27 mouse cellular contexts compared by ENCODE assay signal in genomic region chr9:44052855-44053254, GRCm38 (mm10). TPM values are rescaled to one million over a fixed set of nuclear protein-coding genes. Genes with fewer than 3 reads are reported as not detected.
DNase-seq lines count a peak whose midpoint lies in the region; ATAC-seq and TF ChIP-seq lines count a peak whose summit lies in the region.
"Had no signal": no experiment of that assay in that cellular context is flagged by ENCODE, and none has a peak within 500 bp of the region (broad histone marks: within the 10 kb centered on the region; RNA-seq: fewer than 3 reads in every experiment).

No protein-coding gene starts in this region.

- no peaks in the 10 kb centered on the region for H3K4me1 ChIP-seq in forebrain, postnatal 0 days (ENCODE audit: insufficient read depth)
- 0 out of 2 replicates have a peak, but pooled peaks cover 3% of the 10 kb centered on the region for H3K4me1 ChIP-seq in forebrain, embryonic 15.5 days
- H3K4me1 ChIP-seq in lung, embryonic 14.5 days (ENCODE audit: insufficient read depth), result no peaks in the 10 kb centered on the region
- H3K4me1 ChIP-seq in lung, adult 2 months (ENCODE audit: control insufficient read depth, insufficient read depth, low read length), result no peaks in the 10 kb centered on the region
- H3K4me1 ChIP-seq in cortical plate, adult 2 months (ENCODE audit: control insufficient read depth, insufficient read depth, low read length), result peaks cover 4% of the 10 kb centered on the region
- H3K4me1 ChIP-seq: forebrain, embryonic 13.5 days; hindbrain, embryonic 12.5 days; limb, embryonic 15.5 days; midbrain, embryonic 10.5 days had no signal

- TF ChIP-seq POLR2A in lung, adult 2 months (IDR thresholded peaks at IDR 0.05; ENCODE audit: borderline replicate concordance, extremely low read depth, low read depth, low read length), result no peak
- no peak for TF ChIP-seq POLR2A in cortical plate, adult 2 months (IDR thresholded peaks at IDR 0.05; ENCODE audit: extremely low read depth, insufficient read depth, low read length)

- H3K4me2 ChIP-seq in forebrain, postnatal 0 days (ENCODE audit: low read depth), result no peak overlapping the region
- H3K4me2 ChIP-seq in forebrain, embryonic 15.5 days (replicated peaks), result no peak overlapping the region
- H3K4me2 ChIP-seq in lung, embryonic 14.5 days, result no peak overlapping the region
- H3K4me2 ChIP-seq: embryonic facial prominence, embryonic 13.5 days; forebrain, embryonic 13.5 days; hindbrain, embryonic 12.5 days; limb, embryonic 15.5 days had no signal

- WGBS in forebrain, postnatal 0 days, result 73% methylated on average over 3 of the region's 3 CpGs
- whole genome bisulfite sequencing in forebrain, embryonic 15.5 days, result 62% methylated on average over 3 of the region's 3 CpGs
- WGBS in lung, embryonic 14.5 days, result 56% methylated on average over 3 of the region's 3 CpGs
- 64% methylated on average over 3 of the region's 3 CpGs for WGBS in lung, adult 2 months

- no peak for ATAC-seq in forebrain, postnatal 0 days
- no peak for ATAC-seq in forebrain, embryonic 15.5 days (replicated peaks)
- no peak for ATAC-seq in lung, embryonic 14.5 days (ENCODE audit: insufficient read depth)
- ATAC-seq: forebrain, embryonic 13.5 days had no signal

- DNase-seq in forebrain, postnatal 0 days, result no peak
- no peak for DNase-seq in lung, embryonic 14.5 days
- no peak for DNase-seq in lung, adult 2 months
- peak; percentile 26 for DNase-seq in A20 (ENCODE audit: low read depth, low spot score)
- no peak for DNase-seq in adrenal gland, postnatal 25 days
- no peak for DNase-seq in frontal cortex, adult 2 months (ENCODE audit: extremely low spot score in 1 of 2, low spot score in 1 of 2)
- DNase-seq: adrenal gland, postnatal 10 days; cerebellum, adult 2 months; cerebellum, postnatal 25 days; embryo, embryonic 11 days; gastrocnemius, postnatal 25 days; heart, adult 2 months; kidney, adult 9 months; kidney, postnatal 36 days; left cerebral cortex, postnatal 4 days had no signal

- H3K4me3 ChIP-seq in forebrain, postnatal 0 days (ENCODE audit: low read depth, low read length), result no peak overlapping the region
- H3K4me3 ChIP-seq in forebrain, embryonic 15.5 days, result no peak overlapping the region
- H3K4me3 ChIP-seq in lung, embryonic 14.5 days (ENCODE audit: low read depth, low read length), result no peak overlapping the region
- no peak overlapping the region for H3K4me3 ChIP-seq in lung, adult 2 months (replicated peaks; ENCODE audit: extremely low read depth, low read depth, low read length)
- no peak overlapping the region for H3K4me3 ChIP-seq in cortical plate, adult 2 months (ENCODE audit: insufficient read depth, low read length)
- H3K4me3 ChIP-seq: embryonic facial prominence, embryonic 13.5 days; erythroblast, embryonic 14.5 days; forebrain, embryonic 13.5 days; heart, adult 2 months; hindbrain, embryonic 12.5 days; limb, embryonic 15.5 days; midbrain, embryonic 10.5 days had no signal

- TF ChIP-seq CTCF in forebrain, postnatal 0 days (IDR thresholded peaks at IDR 0.05; ENCODE audit: low read depth), result peak; percentile 35
- peak; percentile 9; the same call in 1 of the 2 replicates for TF ChIP-seq CTCF in lung, embryonic 14.5 days (IDR thresholded peaks at IDR 0.05; ENCODE audit: low read depth)
- no peak for TF ChIP-seq CTCF in lung, adult 2 months (IDR thresholded peaks at IDR 0.05; ENCODE audit: insufficient read depth, low read length)
- peak; percentile 29; the same call in 1 of the 2 replicates for TF ChIP-seq CTCF in cortical plate, adult 2 months (IDR thresholded peaks at IDR 0.05; ENCODE audit: extremely low read depth, insufficient read depth, low read length)

- no peaks in the 10 kb centered on the region for H3K36me3 ChIP-seq in forebrain, postnatal 0 days (ENCODE audit: insufficient read depth)
- no peaks in the 10 kb centered on the region for H3K36me3 ChIP-seq in forebrain, embryonic 15.5 days
- no peaks in the 10 kb centered on the region for H3K36me3 ChIP-seq in lung, embryonic 14.5 days (ENCODE audit: insufficient read depth)
- H3K36me3 ChIP-seq: embryonic facial prominence, embryonic 13.5 days; hindbrain, embryonic 12.5 days; limb, embryonic 15.5 days; midbrain, embryonic 10.5 days had no signal

- no peaks in the 10 kb centered on the region for H3K27me3 ChIP-seq in forebrain, postnatal 0 days (ENCODE audit: insufficient read depth, low read length)
- H3K27me3 ChIP-seq in forebrain, embryonic 15.5 days, result no peaks in the 10 kb centered on the region
- no peaks in the 10 kb centered on the region for H3K27me3 ChIP-seq in lung, embryonic 14.5 days (ENCODE audit: insufficient read depth, low read length)
- H3K27me3 ChIP-seq: limb, embryonic 15.5 days had no signal

- H3K27ac ChIP-seq in forebrain, postnatal 0 days (ENCODE audit: low read depth, low read length), result no peak overlapping the region
- no peak overlapping the region for H3K27ac ChIP-seq in forebrain, embryonic 15.5 days (replicated peaks)
- no peak overlapping the region for H3K27ac ChIP-seq in lung, embryonic 14.5 days (ENCODE audit: low read depth)
- H3K27ac ChIP-seq in cortical plate, adult 2 months (ENCODE audit: insufficient read depth, low read length), result no peak overlapping the region
- H3K27ac ChIP-seq: embryonic facial prominence, embryonic 13.5 days; forebrain, embryonic 13.5 days; heart, adult 2 months; hindbrain, embryonic 12.5 days; limb, embryonic 15.5 days; liver, embryonic 14.5 days; midbrain, embryonic 10.5 days had no signal

- no peak overlapping the region for H3K9ac ChIP-seq in forebrain, postnatal 0 days
- no peak overlapping the region for H3K9ac ChIP-seq in forebrain, embryonic 15.5 days (replicated peaks)
- no peak overlapping the region for H3K9ac ChIP-seq in lung, embryonic 14.5 days
- H3K9ac ChIP-seq: embryonic facial prominence, embryonic 13.5 days; forebrain, embryonic 13.5 days; hindbrain, embryonic 12.5 days; limb, embryonic 15.5 days; liver, embryonic 14.5 days had no signal

- H3K9me3 ChIP-seq in forebrain, postnatal 0 days (ENCODE audit: low read length), result no peaks in the 10 kb centered on the region
- H3K9me3 ChIP-seq in forebrain, embryonic 15.5 days, result no peaks in the 10 kb centered on the region
- no peaks in the 10 kb centered on the region for H3K9me3 ChIP-seq in lung, embryonic 14.5 days (ENCODE audit: low read depth, low read length)
- H3K9me3 ChIP-seq: embryonic facial prominence, embryonic 13.5 days; forebrain, embryonic 13.5 days; limb, embryonic 15.5 days; midbrain, embryonic 10.5 days had no signal

RNA-seq across cellular contexts. Expression of gene Thy1, which starts 9.7 kb away (rescaled TPM):
- 31.6 and 37.6 TPM in 2 replicates for total RNA-seq in forebrain, postnatal 0 days (2014; rRNA removed)
- polyA plus RNA-seq in forebrain, postnatal 0 days (2015; fragmentation: Nextera tagmentation; extraction: Ambion mirVana), result 18.4 and 23.2 TPM in 2 replicates
- 3.2 and 3.7 TPM in 2 replicates for polyA plus RNA-seq in forebrain, embryonic 15.5 days (2015; fragmentation: Nextera tagmentation; extraction: Ambion mirVana)
- polyA plus RNA-seq in lung, embryonic 14.5 days (2014; fragmentation: Nextera tagmentation; extraction: Ambion mirVana), result 0.46 and 0.70 TPM in 2 replicates
- polyA plus RNA-seq in lung, adult 2 months (2012; rRNA removed), result 22.0 and 34.3 TPM in 2 replicates
- polyA plus RNA-seq in cortical plate, adult 2 months (2012; rRNA removed), result 1,180 and 1,226 TPM in 2 replicates
- 30.8 and 37.7 TPM in 2 replicates for total RNA-seq in adrenal gland, postnatal 25 days (2021)
- polyA plus RNA-seq in frontal cortex, adult 2 months (2012; rRNA removed), result 752 and 876 TPM in 2 replicates
- polyA plus RNA-seq: erythroblast, embryonic 14.5 days; hindbrain, embryonic 12.5 days; midbrain, embryonic 10.5 days had no signal

RNA-seq across cellular contexts. Expression of gene Usp2, which starts 14.0 kb away (rescaled TPM):
- total RNA-seq in forebrain, postnatal 0 days (2014; rRNA removed), result 10.5 and 16.6 TPM in 2 replicates
- polyA plus RNA-seq in forebrain, postnatal 0 days (2015; fragmentation: Nextera tagmentation; extraction: Ambion mirVana), result 14.9 and 20.2 TPM in 2 replicates
- 9.0 and 10.0 TPM in 2 replicates for polyA plus RNA-seq in forebrain, embryonic 15.5 days (2015; fragmentation: Nextera tagmentation; extraction: Ambion mirVana)
- polyA plus RNA-seq in lung, embryonic 14.5 days (2014; fragmentation: Nextera tagmentation; extraction: Ambion mirVana), result 7.5 and 8.8 TPM in 2 replicates
- polyA plus RNA-seq in lung, adult 2 months (2012; rRNA removed), result 5.7 and 9.2 TPM in 2 replicates
- polyA plus RNA-seq in cortical plate, adult 2 months (2012; rRNA removed), result 50.1 and 50.9 TPM in 2 replicates
- total RNA-seq in adrenal gland, postnatal 25 days (2021), result 20.9 and 22.8 TPM in 2 replicates
- polyA plus RNA-seq in frontal cortex, adult 2 months (2012; rRNA removed), result 40.2 and 44.9 TPM in 2 replicates
- polyA plus RNA-seq: erythroblast, embryonic 14.5 days had no signal

RNA-seq across cellular contexts. Expression of gene Mfrp, which starts 48.7 kb away (rescaled TPM):
- total RNA-seq in forebrain, postnatal 0 days (2014; rRNA removed), result 0.67 and 1.2 TPM in 2 replicates
- polyA plus RNA-seq in forebrain, postnatal 0 days (2015; fragmentation: Nextera tagmentation; extraction: Ambion mirVana), result 0.08 and 0.13 TPM in 2 replicates
- 0.18 and 0.23 TPM in 2 replicates for polyA plus RNA-seq in forebrain, embryonic 15.5 days (2015; fragmentation: Nextera tagmentation; extraction: Ambion mirVana)
- 0.07 and 0.11 TPM in 2 replicates for polyA plus RNA-seq in lung, embryonic 14.5 days (2014; fragmentation: Nextera tagmentation; extraction: Ambion mirVana)
- 0.25 and 0.34 TPM in 2 replicates for polyA plus RNA-seq in lung, adult 2 months (2012; rRNA removed)
- polyA plus RNA-seq in cortical plate, adult 2 months (2012; rRNA removed), result 0.15 and 0.35 TPM in 2 replicates
- total RNA-seq in adrenal gland, postnatal 25 days (2021), result not detected in 2 replicates
- 0.14 and 0.21 TPM in 2 replicates for polyA plus RNA-seq in frontal cortex, adult 2 months (2012; rRNA removed)
- total RNA-seq: gastrocnemius, postnatal 25 days; heart, postnatal 25 days; left cerebral cortex, postnatal 4 days; neutrophil, adult 5-6 weeks had no signal
- polyA plus RNA-seq: erythroblast, embryonic 14.5 days; heart, embryonic 14.5 days; liver, embryonic 14.5 days had no signal

RNA-seq across cellular contexts. Expression of gene C1qtnf5, which starts 54.2 kb away (rescaled TPM):
- total RNA-seq in forebrain, postnatal 0 days (2014; rRNA removed), result 17.3 and 18.4 TPM in 2 replicates
- polyA plus RNA-seq in forebrain, postnatal 0 days (2015; fragmentation: Nextera tagmentation; extraction: Ambion mirVana), result 8.7 and 9.3 TPM in 2 replicates
- polyA plus RNA-seq in forebrain, embryonic 15.5 days (2015; fragmentation: Nextera tagmentation; extraction: Ambion mirVana), result 2.2 and 3.6 TPM in 2 replicates
- polyA plus RNA-seq in lung, embryonic 14.5 days (2014; fragmentation: Nextera tagmentation; extraction: Ambion mirVana), result 4.7 and 5.0 TPM in 2 replicates
- polyA plus RNA-seq in lung, adult 2 months (2012; rRNA removed), result 29.0 and 31.0 TPM in 2 replicates
- 24.7 and 30.5 TPM in 2 replicates for polyA plus RNA-seq in cortical plate, adult 2 months (2012; rRNA removed)
- total RNA-seq in adrenal gland, postnatal 25 days (2021), result 9.9 and 10.9 TPM in 2 replicates
- polyA plus RNA-seq in frontal cortex, adult 2 months (2012; rRNA removed), result 31.7 and 39.5 TPM in 2 replicates
- total RNA-seq: neutrophil, adult 5-6 weeks had no signal

Comparison
In these comparisons a context has a peak if more than half of its experiments do, and no peak if none do; other contexts are left out.
1. RNA of gene Thy1, which starts 9.7 kb away (polyA plus RNA-seq): 1,180 to 1,226 TPM in cortical plate, adult 2 months and 752 to 876 TPM in frontal cortex, adult 2 months; 22.0 to 34.3 TPM in lung, adult 2 months, 18.4 to 23.2 TPM in forebrain, postnatal 0 days, 3.2 to 3.7 TPM in forebrain, embryonic 15.5 days and 0.46 to 0.70 TPM in lung, embryonic 14.5 days; every median in the first group is over 10 times any median in the second.